Mouse (Mus musculus): ENCODE measurements at regions not wholly inside any gene's neighbourhood (a gene's known extent, or its start where the extent isn't known, plus 50 kb on each side); places are given as distances from the start of the nearest gene placed in this dataset.

DNA sequence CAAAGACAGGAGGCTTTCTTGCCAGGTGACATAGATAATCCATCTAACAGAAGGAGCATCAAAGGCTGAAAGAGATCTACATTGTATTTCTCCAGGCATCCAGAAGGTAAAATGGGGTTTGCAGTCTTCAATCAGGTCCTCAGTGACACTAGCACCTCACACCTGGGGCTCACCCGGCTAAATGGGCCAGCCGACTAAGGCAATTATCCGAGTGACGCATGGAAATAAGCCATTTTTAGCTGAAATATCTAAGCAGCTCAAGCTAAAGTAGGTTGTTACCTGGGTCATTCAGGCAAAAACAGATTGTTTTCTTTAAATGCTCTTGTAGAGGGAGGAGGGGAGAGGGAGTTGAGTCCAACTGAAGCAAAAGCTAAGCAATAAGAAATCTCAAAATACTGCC lies 382.8 kb upstream of the Atp2b1 start:
- no peak for TF ChIP-seq CTCF (IDR thresholded peaks at IDR 0.05; ENCODE audit: borderline replicate concordance, insufficient read depth, low read depth, low read length)
- TF ChIP-seq POLR2A (IDR thresholded peaks at IDR 0.05; ENCODE audit: borderline replicate concordance, insufficient read depth, low read length): no peak

All from cerebellum, adult 2 months (tissue).